Mouse (Mus musculus) lung, postnatal 4 days (tissue): ENCODE results near the gene Mrpl23.
A peak's percentile ranks its signal among the peaks of the same experiment; 100 is the strongest.

Source experiments
- DNase-seq, 2 experiments: peaks; one replicate each; pipeline ENCODE4 v3.0.0; 2021

The Mrpl23 gene

GRCm38 (mm10) chr7:142532671-142533058 is at the start of gene Mrpl23:
TSS of gene Mrpl23 (plus strand) at chr7:142532686.
- no peak for DNase-seq

DNA sequence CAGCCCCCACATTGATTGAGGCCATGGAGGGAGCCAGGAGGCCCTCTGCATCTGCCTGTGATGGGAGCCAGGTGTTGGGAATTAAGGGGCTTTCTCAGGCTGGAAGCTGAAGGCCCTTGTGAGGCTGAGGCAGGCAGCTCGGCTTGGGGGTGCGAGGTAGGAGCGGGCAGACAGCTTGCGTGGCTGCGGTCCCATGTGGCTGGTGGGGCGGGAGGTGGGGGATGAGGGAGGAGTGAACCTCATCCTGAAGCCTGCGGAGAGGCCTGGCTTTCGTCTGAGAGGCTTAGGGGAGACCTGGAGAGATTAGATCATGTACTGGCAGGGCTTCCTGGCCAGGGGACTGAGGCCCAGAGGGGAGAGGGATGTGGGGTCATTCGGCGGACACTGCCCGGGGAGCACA is 49.4 kb upstream of the Mrpl23 start:
- DNase-seq, result peak in 1 of 2 experiments; percentile 42

GRCm38 (mm10) chr7:142484780-142485179 is 47.7 kb upstream of the Mrpl23 start:
- peak in 1 of 2 experiments; percentile 25 for DNase-seq

DNA sequence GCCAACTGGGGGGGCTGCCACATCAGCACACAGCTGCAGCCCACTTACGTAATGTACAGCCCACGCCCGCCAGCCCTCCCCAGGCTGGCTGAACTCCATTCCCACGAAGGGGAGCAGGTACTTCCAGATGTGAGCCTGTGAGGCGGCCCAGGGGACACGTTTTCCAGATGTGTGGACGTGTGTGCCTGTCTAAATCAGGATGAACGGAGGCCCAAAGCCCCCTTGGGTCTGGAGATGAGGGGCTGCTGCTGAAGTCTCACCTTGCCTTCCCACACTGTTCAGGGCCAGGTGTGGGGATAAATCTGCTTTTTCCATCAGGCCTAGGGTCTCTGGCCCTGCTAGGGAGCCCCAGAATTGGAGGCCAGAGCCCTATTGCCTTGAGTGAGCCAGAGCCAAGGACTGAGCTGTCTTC is 45.7 kb upstream of the Mrpl23 start:
- DNase-seq, result peak in 1 of 2 experiments; percentile 21

DNA sequence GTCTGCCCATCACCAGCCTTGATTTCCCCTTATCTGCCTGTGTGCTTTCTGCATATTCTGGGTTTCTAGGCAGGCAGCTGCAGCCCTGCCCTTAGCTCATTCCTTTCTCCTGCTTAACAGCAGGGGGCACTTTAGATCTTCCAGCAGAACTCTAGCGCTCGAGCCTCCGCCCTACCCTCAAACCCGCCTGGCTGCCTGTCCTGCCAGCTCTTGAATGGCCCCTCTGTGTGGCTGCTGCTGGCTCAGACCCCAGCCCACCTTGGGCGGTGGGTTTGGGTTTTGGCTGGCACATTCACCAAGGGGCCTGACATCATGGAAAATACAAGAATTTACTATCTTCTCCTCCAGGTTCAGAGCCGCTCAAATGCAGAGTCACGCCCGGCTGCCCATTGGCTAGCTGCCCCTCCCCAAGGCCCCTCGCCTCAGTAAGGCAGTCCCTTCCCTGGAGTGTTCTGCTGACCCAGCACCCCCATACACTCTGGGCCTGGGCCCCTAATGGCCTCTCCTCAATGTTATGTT is 45.1 kb upstream of the Mrpl23 start:
- DNase-seq, result peak; percentile 56 to 62

- no peak for DNase-seq
Observed at GRCm38 (mm10) chr7:142488053-142488452, 44.4 kb upstream of the Mrpl23 start.

DNA sequence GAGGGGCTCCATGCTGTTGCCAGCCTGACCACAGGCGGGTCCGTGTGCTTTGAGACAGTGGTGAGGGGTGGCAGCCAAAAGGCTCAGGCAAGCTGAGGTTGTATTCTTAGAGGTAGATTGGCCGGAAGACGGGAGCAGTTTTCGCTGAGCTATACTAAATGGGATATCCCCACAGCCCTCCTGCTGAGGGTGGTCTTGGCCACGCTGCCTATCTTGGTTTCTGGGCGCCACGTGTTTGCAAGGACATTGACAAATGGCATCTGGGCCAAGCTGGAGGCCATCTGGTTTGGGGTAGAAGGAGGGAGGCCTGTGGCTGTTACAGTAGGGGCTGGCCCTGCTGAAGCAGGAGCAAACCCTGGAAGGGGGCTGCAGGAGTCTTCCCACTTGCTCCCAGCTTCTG is 39.0 kb upstream of the Mrpl23 start:
- DNase-seq, result peak in 1 of 2 experiments; percentile 24

DNA sequence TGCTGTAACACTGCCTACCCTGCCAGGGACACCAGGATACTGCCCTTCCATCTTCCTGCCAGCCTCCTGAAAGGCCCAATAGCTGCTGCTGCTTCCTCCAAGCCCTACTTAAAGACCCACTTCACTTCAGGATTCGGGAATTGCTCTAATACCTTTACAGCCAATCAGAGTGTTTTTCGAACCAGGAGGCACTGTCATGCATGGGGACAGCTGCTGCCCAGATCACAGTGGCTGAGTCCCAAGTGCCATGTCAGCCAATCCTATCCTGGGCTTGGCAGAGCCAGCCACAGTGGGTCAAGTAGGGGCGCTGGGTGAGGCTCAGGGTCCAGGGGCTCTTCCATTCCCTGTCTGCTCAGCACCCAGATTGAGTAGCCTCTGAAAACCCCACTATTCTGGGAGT is 36.3 kb upstream of the Mrpl23 start:
- DNase-seq, result no peak

DNA sequence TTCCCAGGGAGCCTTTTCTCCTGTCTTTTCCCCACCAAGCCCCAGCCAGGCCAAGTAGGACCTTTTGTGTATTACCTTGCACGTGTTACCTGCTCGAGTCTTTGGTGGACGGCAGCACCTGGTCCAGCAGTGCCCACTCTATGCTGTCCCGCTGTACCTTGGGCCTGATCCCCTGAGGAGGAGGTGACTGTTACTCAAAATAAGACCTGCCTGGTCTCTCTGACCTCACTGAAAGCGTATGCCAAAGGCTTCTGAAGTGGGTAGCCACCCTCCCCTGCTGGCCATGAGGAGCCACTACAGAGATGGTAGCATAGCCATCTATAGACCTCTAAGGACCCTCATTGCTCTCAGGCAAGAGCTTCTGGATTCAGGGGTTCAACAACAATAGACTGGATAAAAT is 35.7 kb upstream of the Mrpl23 start:
- DNase-seq, result no peak

GRCm38 (mm10) chr7:142497775-142498174 is 34.7 kb upstream of the Mrpl23 start:
- DNase-seq, result peak in 1 of 2 experiments; percentile 57

DNA sequence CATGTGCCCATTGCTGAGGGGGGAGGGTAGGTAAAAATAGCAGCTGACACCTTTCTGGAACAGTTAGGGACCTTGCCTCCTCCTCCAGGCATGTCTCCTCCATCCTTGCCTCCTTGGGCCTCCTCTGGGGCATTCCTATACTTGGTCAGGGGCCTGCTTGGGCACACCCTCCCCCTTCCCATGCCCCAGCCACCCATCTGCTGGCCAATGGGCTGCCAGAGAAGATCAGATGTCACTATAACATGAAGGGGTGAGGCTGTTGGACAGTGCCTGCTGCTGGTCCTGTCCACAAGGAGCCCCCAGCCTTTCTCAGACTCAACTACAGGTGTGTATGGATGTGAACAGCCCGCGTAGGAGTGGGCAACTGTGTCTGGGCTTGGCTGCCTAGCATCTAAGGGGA is 33.9 kb upstream of the Mrpl23 start, which contains the start of gene Tnnt3:
Gene Tnnt3 (plus strand): TSS at position 262 of the 400 bp plus-strand sequence.
- DNase-seq, result no peak

DNA sequence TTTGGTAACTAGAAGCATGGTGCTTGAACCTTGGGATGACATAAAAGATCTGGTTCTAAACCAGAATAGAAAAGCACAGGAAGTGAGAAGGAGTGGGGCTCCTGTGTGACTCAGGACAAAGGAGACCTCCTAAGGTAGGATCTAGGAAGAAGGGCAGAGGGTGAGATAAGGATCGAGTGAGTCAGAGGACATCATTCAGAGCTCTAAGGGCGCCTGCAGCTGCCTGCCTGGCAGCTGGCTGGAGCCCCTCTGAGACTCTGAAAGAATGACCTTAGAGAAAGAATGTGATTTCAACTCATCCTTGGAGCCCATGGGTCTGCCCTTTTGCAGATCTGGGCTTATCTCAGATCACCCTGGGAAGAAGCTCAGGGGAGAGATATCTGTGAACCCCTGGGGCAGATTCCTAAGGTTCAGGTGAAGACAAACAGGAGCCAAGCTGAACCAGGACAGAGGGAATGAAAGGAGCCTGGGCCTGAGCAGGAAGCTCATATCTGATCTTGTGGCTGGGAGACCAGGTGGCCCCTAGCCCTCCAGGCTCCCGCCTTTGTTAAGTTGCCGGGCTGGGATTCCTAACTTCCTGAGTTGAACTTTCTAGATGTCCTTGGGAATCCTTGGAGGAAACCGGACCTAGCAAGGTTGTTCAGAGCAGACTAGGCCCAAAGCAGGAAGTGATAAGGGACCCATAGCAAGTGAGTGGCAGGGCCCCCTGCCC is 33.3 kb upstream of the Mrpl23 start:
- DNase-seq, result no peak

GRCm38 (mm10) chr7:142500032-142500431 is 32.5 kb upstream of the Mrpl23 start:
- no peak for DNase-seq

GRCm38 (mm10) chr7:142503206-142503605 is 29.3 kb upstream of the Mrpl23 start:
- DNase-seq, result no peak

GRCm38 (mm10) chr7:142505942-142506341 is 26.5 kb upstream of the Mrpl23 start:
- no peak for DNase-seq

- no peak for DNase-seq
Observed at GRCm38 (mm10) chr7:142506501-142506900, 26.0 kb upstream of the Mrpl23 start.

- DNase-seq, result no peak
Observed at GRCm38 (mm10) chr7:142507453-142507852, 25.0 kb upstream of the Mrpl23 start.

GRCm38 (mm10) chr7:142509518-142509917 is 23.0 kb upstream of the Mrpl23 start:
- DNase-seq, result peak in 1 of 2 experiments; percentile 44

GRCm38 (mm10) chr7:142510021-142510777 is 22.3 kb upstream of the Mrpl23 start:
- peak; percentile 43 to 70 for DNase-seq

- no peak for DNase-seq
Observed at GRCm38 (mm10) chr7:142514048-142514447, 18.4 kb upstream of the Mrpl23 start.

DNA sequence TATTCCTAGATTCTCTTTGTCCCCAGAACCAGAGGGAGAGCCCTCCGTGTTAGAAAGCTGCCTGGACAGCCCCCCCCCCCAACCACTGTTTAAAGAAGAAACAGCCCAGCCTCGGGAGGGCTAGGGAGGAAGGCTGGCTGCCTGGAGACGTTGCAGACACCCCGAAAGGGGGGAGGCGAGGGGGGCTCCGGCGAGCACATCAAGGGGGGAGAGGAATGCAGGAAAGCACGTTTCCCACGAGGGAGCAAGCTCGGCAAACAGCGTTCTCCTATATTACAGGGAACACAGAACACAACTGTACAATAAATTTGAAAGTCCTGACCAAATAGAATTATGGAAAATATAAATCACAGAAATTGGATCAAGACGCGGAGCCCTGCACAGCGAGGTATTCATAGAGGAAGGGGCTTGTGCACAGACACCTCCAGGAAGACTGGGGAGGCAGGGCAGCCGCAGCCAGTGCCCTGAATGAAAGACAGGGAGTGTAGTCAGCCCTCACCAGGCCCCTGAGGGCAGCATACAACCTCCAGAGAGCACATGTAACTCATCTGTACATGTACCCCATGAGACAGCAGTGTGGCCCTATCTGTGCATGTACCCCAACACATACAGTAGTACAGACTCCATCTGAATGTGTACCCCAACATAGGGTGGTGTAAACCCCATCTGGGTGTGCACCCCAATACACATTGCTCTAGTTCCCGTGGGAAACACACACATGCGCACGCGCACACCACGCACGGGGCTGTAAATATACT is 16.1 kb upstream of the Mrpl23 start:
- peak in 1 of 2 experiments; percentile 56 for DNase-seq

GRCm38 (mm10) chr7:142517531-142517930 is 15.0 kb upstream of the Mrpl23 start:
- no peak for DNase-seq

GRCm38 (mm10) chr7:142520331-142520730 is 12.2 kb upstream of the Mrpl23 start:
- no peak for DNase-seq
